Mouse (Mus musculus) adrenal gland, postnatal 4 days (tissue): ENCODE measurements around the gene Pkmyt1. TPM values are rescaled to one million over a fixed set of nuclear protein-coding genes. Genes with fewer than 3 reads are reported as not detected.

Source experiments
- DNase-seq, 2 experiments: peaks; one replicate each; pipeline ENCODE4 v3.0.0; 2021 to 2022; ENCODE audit warnings: low spot score in 2 of 2, mixed read lengths in 2 of 2
- total RNA-seq, 2 experiments: library from RNA; stranded (reverse); gene quantifications; 2 replicates each; pipeline ENCODE4 v1.2.3; 2021

The Pkmyt1 gene
- total RNA-seq, 2 experiments from 2014 or later: 20.0 to 22.4 TPM

DNA sequence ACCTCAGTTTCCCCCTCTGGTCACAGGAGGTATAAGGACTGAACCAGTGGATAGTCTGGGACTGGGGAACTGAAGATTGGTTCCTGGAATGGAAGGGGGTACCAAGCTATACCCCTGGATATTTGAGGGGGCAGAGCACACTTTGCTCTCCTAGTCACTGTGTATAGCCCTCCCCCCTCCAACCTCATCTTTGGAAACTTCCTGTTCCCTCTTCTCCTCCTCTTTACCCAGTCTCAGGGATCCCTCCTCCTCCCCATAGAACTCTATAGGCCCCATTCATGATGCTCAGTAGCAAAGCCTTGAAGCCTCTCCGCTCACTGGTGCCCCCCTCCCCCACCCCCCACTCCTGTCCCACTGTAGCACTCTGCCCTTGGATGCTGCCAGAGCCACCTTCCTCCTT lies 6.7 kb upstream of the Pkmyt1 start:
- DNase-seq: no peak

DNA sequence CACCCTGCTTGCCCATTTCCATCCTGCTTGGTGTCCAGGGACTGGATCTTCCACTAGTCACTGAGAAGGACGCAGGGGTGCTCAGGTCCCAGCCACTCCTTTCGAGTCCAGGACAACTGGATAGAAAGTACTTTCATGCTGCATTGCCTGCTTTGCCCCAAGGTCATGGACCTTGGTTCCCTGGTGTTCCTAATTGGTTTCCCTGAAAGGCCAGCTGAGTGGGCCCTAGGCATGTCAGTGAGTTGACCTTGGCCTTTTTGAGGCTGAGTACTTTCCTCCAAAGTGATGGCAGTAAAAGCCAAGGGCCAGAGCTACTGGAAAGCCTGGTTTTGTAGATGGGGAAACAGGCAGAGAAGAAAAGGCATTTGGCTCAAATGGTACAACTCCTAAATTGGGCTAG lies 4.2 kb upstream of the Pkmyt1 start:
- no peak for DNase-seq

DNA sequence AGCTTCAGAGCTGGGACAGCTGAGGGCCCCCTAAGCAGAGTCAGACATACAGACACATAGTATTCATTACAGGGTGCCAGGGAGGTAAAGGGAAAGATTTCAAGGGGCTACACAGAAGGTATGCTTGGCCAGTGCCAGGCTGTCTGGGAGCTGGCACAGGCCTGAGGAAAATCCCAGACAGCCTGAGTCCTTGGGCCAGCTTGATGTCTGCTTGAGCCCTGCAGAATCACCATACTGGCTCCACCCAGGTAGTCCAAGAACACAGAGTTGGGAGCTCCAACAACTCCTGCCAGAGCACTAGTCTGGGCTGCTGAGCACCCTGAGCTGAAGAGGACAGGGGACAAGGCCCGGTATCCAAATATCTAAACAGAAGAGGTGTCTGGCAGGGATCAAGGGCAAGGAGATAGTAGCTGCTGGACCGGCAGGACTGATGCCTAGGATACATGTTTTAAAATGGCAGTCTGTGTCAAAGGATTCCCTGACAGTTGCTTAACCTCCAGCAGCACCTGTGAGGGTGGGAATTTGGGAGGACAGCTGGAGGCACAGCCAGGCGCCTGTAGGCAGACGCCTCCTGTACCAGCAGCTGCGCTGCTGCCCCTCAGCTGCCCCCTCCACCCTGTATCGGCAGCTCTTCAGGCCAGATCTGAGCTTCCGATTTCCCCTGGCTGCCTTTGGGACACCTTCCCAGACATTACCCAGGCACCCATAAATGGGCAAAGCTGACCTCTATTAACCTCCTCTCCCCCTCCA lies 3.6 kb upstream of the Pkmyt1 start, which contains the start of gene 1520401A03Rik:
Gene 1520401A03Rik (minus strand): TSS at position 408 of the 750 bp plus-strand sequence.
- DNase-seq: no peak

DNA sequence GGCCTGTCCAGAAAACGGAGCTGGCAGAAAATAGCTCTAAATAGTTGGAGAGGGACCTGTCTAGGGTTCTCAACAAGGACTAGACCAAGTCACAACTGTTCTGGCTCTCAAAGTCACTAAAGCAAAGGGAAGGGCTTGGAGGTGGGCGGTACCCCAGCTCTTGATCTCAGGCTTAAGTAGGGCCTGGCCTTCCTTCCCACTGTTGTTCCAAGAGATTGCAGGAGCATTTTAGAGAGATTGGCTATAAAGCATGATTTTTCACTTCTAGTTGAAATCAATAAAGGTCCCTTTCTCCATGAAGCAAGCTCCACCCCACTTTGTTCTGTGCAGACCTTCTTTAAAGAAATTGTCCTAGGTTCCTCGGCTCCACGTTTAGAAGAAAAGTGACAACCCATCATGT lies 659 bp upstream of the Pkmyt1 start:
- no peak for DNase-seq

GRCm38 (mm10) chr17:23726758-23727142 lies 614 bp downstream of the Pkmyt1 start:
- peak in 1 of 2 experiments; percentile 75 for DNase-seq

DNA sequence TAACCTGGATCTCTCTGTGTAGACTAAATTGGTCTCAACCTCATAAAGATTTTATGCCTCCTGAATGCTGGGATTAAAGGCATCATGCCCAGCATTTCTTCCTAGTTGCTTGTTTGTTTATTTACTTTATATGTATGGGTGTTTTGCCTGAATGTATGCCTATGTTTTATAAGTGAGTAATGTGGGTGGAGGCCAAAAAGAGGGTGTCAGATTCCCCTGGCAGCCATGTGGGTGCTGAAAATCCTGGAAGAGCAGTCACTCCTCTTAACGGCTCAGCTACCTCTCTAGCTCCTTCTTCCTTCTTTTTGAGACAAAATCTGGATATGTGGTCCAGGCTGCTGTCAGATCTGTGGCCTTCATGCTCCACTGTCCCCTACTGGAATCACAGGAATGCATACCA lies 4.3 kb downstream of the Pkmyt1 start:
- no peak for DNase-seq

- no peak for DNase-seq
These were observed 8.2 kb downstream of the Pkmyt1 start for GRCm38 (mm10) chr17:23734341-23734740.

GRCm38 (mm10) chr17:23737493-23738445 lies 11.6 kb downstream of the Pkmyt1 start:
- no peak for DNase-seq

GRCm38 (mm10) chr17:23738836-23739201 lies 12.7 kb downstream of the Pkmyt1 start:
- no peak for DNase-seq

GRCm38 (mm10) chr17:23739202-23740135 lies 13.3 kb downstream of the Pkmyt1 start:
- no peak for DNase-seq

- peak; percentile 68 to 84 for DNase-seq
These were observed 14.0 kb downstream of the Pkmyt1 start for GRCm38 (mm10) chr17:23740136-23740584.

DNA sequence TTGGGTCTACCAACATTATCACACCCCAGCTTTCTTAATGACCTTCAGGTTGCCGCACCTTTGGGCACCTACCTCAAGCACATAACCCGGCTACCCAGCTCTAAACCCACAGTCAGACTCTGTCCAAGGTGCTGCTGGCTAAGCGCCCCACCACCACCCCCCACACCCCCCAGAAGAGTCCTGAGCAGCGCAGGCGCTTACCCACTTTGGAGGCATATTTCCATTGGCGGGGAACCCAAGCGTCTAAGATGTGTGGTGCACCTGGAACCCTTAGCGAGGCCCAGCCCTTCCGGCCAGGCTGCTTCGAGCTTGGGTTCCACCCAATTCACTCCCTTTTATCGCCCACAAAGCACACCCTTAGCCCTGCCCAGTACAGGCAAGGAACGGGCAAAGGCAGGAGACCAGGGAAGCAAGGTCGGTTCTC lies 14.5 kb downstream of the Pkmyt1 start, which contains the start of gene Paqr4:
Gene Paqr4 (minus strand): TSS at position 270 of the 424 bp plus-strand sequence.
- no peak for DNase-seq

- DNase-seq: no peak
These were observed 15.4 kb downstream of the Pkmyt1 start for GRCm38 (mm10) chr17:23741359-23742209.

GRCm38 (mm10) chr17:23742210-23742793 lies 16.2 kb downstream of the Pkmyt1 start:
- DNase-seq: no peak

GRCm38 (mm10) chr17:23742941-23743340 lies 16.8 kb downstream of the Pkmyt1 start:
- DNase-seq: no peak

DNA sequence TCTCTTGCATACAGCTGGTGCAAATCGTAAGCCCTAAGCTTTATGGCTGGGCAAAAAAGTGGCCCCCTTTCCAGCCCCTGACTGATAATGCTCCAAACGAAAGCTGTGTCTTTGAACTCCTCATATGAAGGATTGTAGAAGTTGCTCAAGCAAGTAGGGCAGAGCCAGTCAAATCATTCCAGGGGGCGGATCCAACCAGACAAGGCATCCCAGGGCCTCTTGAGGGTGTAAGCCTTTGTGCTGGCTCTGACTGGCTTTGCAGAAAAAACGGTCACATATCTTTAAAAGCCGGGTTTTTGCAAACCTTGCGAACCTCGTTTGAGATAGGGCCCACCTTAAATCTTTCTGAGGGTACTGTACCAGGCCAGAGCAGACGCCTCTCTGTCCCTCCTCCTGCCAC lies 17.9 kb downstream of the Pkmyt1 start:
- DNase-seq: no peak

DNA sequence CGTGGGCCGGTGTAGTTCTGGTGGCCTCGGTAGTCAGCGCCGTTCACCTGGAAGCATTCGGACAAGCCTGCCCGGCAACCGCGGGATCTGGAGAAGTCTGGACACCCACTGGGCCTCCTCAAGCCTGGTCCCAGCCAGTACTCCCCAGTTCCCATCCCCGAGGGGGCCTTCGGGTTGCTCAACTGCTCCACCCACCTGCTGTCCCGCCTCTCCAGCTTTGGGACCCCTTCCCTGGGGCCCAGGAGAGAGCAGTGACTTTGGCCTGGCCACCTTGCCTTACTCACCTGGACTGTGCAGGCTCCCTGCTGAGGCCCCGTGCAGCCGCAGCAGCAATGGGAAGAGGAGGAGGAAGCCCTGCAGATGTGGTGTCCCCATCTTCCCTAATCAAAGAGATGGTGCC lies 18.5 kb downstream of the Pkmyt1 start:
- DNase-seq: no peak

DNA sequence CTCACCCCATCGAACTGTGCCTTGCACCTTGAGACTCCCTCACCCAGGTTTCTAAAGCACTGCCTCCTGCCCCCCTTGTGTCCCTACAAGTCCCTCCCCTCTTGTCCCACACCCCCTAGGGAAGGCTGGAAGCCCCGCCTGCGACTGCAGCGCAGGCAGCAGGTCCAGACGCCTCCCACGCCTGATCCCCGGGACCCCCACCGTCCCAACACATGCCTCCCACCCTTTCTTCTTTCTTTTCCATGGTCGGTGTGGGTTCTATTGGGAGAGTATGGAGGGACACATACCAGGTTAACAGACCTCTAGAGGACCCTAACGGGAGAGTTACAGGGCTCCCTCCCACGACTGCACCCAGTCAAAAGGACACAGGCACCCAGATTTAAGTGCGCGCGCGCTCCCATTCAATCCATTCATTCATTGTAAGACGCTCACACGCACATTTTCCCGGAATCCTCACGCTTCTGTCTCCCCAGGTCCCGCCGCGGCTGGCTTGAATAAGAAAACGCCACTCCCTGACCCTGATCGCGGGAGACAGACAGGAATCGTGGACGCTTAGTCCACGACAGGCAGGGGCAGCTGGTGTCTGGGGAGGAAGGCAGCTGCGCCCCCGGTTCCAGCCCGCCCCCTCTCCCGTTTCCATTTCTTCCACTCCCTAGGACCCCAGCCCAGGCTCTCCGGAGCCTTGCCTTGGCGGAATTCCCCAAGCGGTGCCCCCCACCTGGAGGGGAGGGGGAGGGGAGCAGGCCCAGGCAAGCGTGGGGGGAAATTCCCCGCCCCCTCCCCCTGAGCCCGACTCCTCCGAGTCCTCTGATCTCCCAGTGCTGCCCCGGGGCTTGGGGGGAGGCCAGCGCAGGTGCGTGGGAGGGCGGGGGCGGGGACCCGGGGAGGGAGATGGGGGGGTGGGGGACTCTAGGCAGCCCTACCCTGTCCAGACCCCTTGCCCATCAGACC lies 19.4 kb downstream of the Pkmyt1 start, which contains the start of gene Kremen2:
Gene Kremen2 (minus strand): TSS at position 533 of the 951 bp plus-strand sequence.
- DNase-seq: no peak
